Comparison of ENCODE assay signal across 27 mouse cellular contexts in genomic region chr3:145559675-145560074, GRCm38 (mm10).
"Had no signal": no experiment of that assay in that cellular context is flagged by ENCODE, and none has a peak within 500 bp of the region (broad histone marks: within the 10 kb centered on the region; RNA-seq: fewer than 3 reads in every experiment).

No protein-coding gene starts in this region.

- H3K4me3 ChIP-seq: gastrocnemius, adult 2 months; heart, embryonic 13.5 days; heart, embryonic 15.5 days; hindbrain, embryonic 13.5 days; hindbrain, embryonic 15.5 days; kidney, embryonic 15.5 days; limb, embryonic 13.5 days; limb, embryonic 15.5 days; liver, embryonic 13.5 days; liver, embryonic 15.5 days had no signal

- H3K27ac ChIP-seq: gastrocnemius, adult 2 months; heart, embryonic 13.5 days; heart, embryonic 15.5 days; hindbrain, embryonic 13.5 days; hindbrain, embryonic 15.5 days; hindbrain, postnatal 0 days; kidney, embryonic 15.5 days; kidney, postnatal 0 days; limb, embryonic 13.5 days; limb, embryonic 15.5 days; liver, embryonic 13.5 days; liver, embryonic 15.5 days had no signal

- DNase-seq: gastrocnemius, adult 2 months; gastrocnemius, postnatal 10 days; gastrocnemius, postnatal 25 days; heart, adult 18-20 months; heart, postnatal 14 days; heart, postnatal 36 days; kidney, adult 11 months; kidney, adult 2 months; kidney, adult 9 months; kidney, postnatal 14 days; kidney, postnatal 36 days; layer of hippocampus, adult 9-11 months; layer of hippocampus, postnatal 36 days; left cerebral cortex, postnatal 4 days; liver, embryonic 13.5 days had no signal

- H3K9me3 ChIP-seq: hindbrain, embryonic 15.5 days; kidney, embryonic 15.5 days; limb, embryonic 15.5 days; liver, embryonic 13.5 days; liver, embryonic 15.5 days had no signal

- H3K4me2 ChIP-seq: heart, embryonic 11.5 days; heart, embryonic 13.5 days; heart, embryonic 15.5 days; hindbrain, embryonic 13.5 days; hindbrain, embryonic 15.5 days; kidney, embryonic 15.5 days; limb, embryonic 13.5 days; limb, embryonic 15.5 days; liver, embryonic 13.5 days; liver, embryonic 15.5 days had no signal

- H3K4me1 ChIP-seq: heart, embryonic 13.5 days; heart, embryonic 15.5 days; hindbrain, embryonic 13.5 days; hindbrain, embryonic 15.5 days; kidney, embryonic 15.5 days; liver, embryonic 13.5 days; liver, embryonic 15.5 days had no signal

- H3K9ac ChIP-seq: heart, embryonic 13.5 days; heart, embryonic 15.5 days; hindbrain, embryonic 13.5 days; hindbrain, embryonic 15.5 days; kidney, embryonic 15.5 days; limb, embryonic 13.5 days; limb, embryonic 15.5 days; liver, embryonic 13.5 days; liver, embryonic 15.5 days had no signal

- ATAC-seq: hindbrain, postnatal 0 days; intestine, embryonic 16.5 days had no signal

- H3K36me3 ChIP-seq: heart, embryonic 13.5 days; heart, embryonic 15.5 days; hindbrain, embryonic 13.5 days; hindbrain, embryonic 15.5 days; kidney, embryonic 15.5 days; limb, embryonic 13.5 days; limb, embryonic 15.5 days; liver, embryonic 13.5 days; liver, embryonic 15.5 days had no signal

- H3K27me3 ChIP-seq: heart, embryonic 13.5 days; heart, embryonic 15.5 days; hindbrain, embryonic 13.5 days; hindbrain, embryonic 15.5 days; kidney, embryonic 15.5 days; limb, embryonic 13.5 days; limb, embryonic 15.5 days; liver, embryonic 13.5 days; liver, embryonic 15.5 days had no signal
